Mouse (Mus musculus): ENCODE data around the gene Shisa9. TPM values are rescaled to one million over a fixed set of nuclear protein-coding genes. Genes with fewer than 3 reads are reported as not detected.
A peak's percentile ranks its signal among the peaks of the same experiment; 100 is the strongest.

The Shisa9 gene
- total and polyA plus RNA-seq, 3 experiments: not detected

DNA sequence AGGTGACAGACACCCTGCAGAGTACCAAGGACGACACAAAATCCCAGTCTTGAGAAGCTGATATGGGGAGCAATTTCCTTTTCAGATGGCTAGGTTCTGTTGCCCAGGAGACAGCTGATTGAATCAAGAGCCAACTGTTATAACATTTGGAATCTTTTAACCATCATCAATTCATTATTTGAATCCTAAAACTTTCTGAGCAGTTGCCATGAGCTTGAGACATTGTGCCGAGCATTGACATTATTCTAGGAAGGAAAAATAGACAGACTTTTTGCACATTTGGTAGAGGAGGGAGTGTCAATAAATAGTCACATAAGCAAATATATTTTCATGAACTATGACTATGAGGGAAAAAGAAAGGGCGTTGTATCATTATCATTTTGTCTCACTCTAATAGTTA lies 243.0 kb downstream of the Shisa9 start:
- no peak overlapping the region for H3K27ac ChIP-seq (ENCODE audit: insufficient read depth, low read depth)
- H3K4me2 ChIP-seq (ENCODE audit: insufficient read depth, low read depth, poor library complexity, severe bottlenecking): no peak overlapping the region
- no peak overlapping the region for H3K9ac ChIP-seq (ENCODE audit: insufficient read depth, low read depth)
- dilution Hi-C loops (cut with MboI; ENCODE audit: extremely low pct_ligation_motif_present, extremely low pct_unique_long_range_greater_than_20kb, low sequenced_read_pairs) (no loop called here), in situ Hi-C loops (cut with MboI; ENCODE audit: low pct_ligation_motif_present, low pct_unique_long_range_greater_than_20kb, low sequenced_read_pairs) (no loop called here)
- H3K27me3 ChIP-seq (replicated peaks): peaks cover 61% of the 10 kb centered on the region
- H3K79me2 ChIP-seq (replicated peaks; ENCODE audit: control insufficient read depth, extremely low read depth, insufficient read depth, poor library complexity, severe bottlenecking): no peaks in the 10 kb centered on the region
- no peak for TF ChIP-seq CTCF (conservative IDR thresholded peaks at IDR 0.05 in 1 of 2, IDR thresholded peaks at IDR 0.05 in 1 of 2; ENCODE audit: low read depth in 2 of 2, low read length in 2 of 2)
- no peak for TF ChIP-seq TBP (conservative IDR thresholded peaks at IDR 0.05; ENCODE audit: low read depth, low read length)
- H3K9me3 ChIP-seq (replicated peaks; ENCODE audit: low read length): peaks cover 3% of the 10 kb centered on the region
- H3K36me3 ChIP-seq (replicated peaks in 1 of 2; ENCODE audit: control insufficient read depth in 1 of 2, insufficient read depth in 1 of 2, low read length in 1 of 2): no peaks in the 10 kb centered on the region
- no peak for DNase-seq (ENCODE audit: extremely low read depth)
- H3K4me1 ChIP-seq (ENCODE audit: control insufficient read depth in 1 of 2, insufficient read depth in 2 of 2): no peaks in the 10 kb centered on the region
- no peak overlapping the region for H3K4me3 ChIP-seq (replicated peaks in 1 of 3; ENCODE audit: low read depth in 2 of 3, low read length in 2 of 3, poor library complexity in 1 of 3)

DNA sequence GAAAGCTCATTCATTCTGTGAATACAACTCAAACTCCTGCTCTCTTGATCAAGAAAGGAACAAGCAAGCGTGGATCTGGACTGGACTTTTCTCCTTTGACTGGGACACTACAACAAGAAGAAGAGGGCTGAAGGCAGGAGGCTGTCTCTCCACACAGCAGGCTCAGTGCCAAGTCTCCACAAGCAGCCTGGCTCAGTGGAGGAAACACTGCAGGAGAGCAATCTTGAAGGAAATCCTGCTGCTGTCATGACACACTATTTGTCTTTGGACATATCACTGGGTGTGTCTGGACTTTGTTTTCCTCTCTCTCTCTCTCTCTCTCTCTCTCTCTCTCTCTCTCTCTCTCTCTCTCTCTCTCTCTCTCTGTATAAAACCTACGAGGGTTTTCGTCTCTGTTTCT lies 249.4 kb downstream of the Shisa9 start:
- no peak overlapping the region for H3K9ac ChIP-seq (ENCODE audit: insufficient read depth, low read depth)
- H3K79me2 ChIP-seq (replicated peaks; ENCODE audit: control insufficient read depth, extremely low read depth, insufficient read depth, poor library complexity, severe bottlenecking): no peaks in the 10 kb centered on the region
- H3K27me3 ChIP-seq (replicated peaks): peaks cover 81% of the 10 kb centered on the region
- H3K4me1 ChIP-seq (ENCODE audit: control insufficient read depth in 1 of 2, insufficient read depth in 2 of 2): no peaks in the 10 kb centered on the region
- H3K4me3 ChIP-seq (replicated peaks in 1 of 3; ENCODE audit: low read depth in 2 of 3, low read length in 2 of 3, poor library complexity in 1 of 3): no peak overlapping the region
- in situ Hi-C loops (cut with MboI; ENCODE audit: low pct_ligation_motif_present, low pct_unique_long_range_greater_than_20kb, low sequenced_read_pairs) (no loop called here), dilution Hi-C loops (cut with MboI; ENCODE audit: extremely low pct_ligation_motif_present, extremely low pct_unique_long_range_greater_than_20kb, low sequenced_read_pairs) (no loop called here)
- no peak overlapping the region for H3K4me2 ChIP-seq (ENCODE audit: insufficient read depth, low read depth, poor library complexity, severe bottlenecking)
- peaks cover 3% of the 10 kb centered on the region for H3K9me3 ChIP-seq (replicated peaks; ENCODE audit: low read length)
- no peak overlapping the region for H3K27ac ChIP-seq (ENCODE audit: insufficient read depth, low read depth)
- DNase-seq (ENCODE audit: extremely low read depth): no peak
- no peaks in the 10 kb centered on the region for H3K36me3 ChIP-seq (replicated peaks in 1 of 2; ENCODE audit: control insufficient read depth in 1 of 2, insufficient read depth in 1 of 2, low read length in 1 of 2)
- TF ChIP-seq ELF1 (IDR thresholded peaks at IDR 0.05; ENCODE audit: low read depth, low read length): no peak
- TF ChIP-seq MAZ (IDR thresholded peaks at IDR 0.05; ENCODE audit: low read depth, low read length): no peak
- TF ChIP-seq IRF4 (IDR thresholded peaks at IDR 0.05; ENCODE audit: low read depth, low read length): no peak
- no peak for TF ChIP-seq MEF2A (IDR thresholded peaks at IDR 0.05; ENCODE audit: borderline replicate concordance, low read depth, low read length)
- no peak for TF ChIP-seq ZMIZ1 (IDR thresholded peaks at IDR 0.05; ENCODE audit: low read depth, low read length)
- TF ChIP-seq UBTF (IDR thresholded peaks at IDR 0.05; ENCODE audit: low read depth, low read length): no peak
- no peak for TF ChIP-seq CHD2 (IDR thresholded peaks at IDR 0.05; ENCODE audit: low read length)
- TF ChIP-seq EP300 (IDR thresholded peaks at IDR 0.05; ENCODE audit: low read length): no peak
- TF ChIP-seq JUND (conservative IDR thresholded peaks at IDR 0.05; ENCODE audit: low read depth, low read length): no peak
- no peak for TF ChIP-seq KAT2A (IDR thresholded peaks at IDR 0.05; ENCODE audit: insufficient replicate concordance, low read length)
- no peak for TF ChIP-seq RCOR1 (conservative IDR thresholded peaks at IDR 0.05; ENCODE audit: low read depth, low read length)
- no peak for TF ChIP-seq E2F4 (IDR thresholded peaks at IDR 0.05; ENCODE audit: insufficient replicate concordance, low read depth, low read length)
- no peak for TF ChIP-seq PAX5 (IDR thresholded peaks at IDR 0.05; ENCODE audit: low read length)

DNA sequence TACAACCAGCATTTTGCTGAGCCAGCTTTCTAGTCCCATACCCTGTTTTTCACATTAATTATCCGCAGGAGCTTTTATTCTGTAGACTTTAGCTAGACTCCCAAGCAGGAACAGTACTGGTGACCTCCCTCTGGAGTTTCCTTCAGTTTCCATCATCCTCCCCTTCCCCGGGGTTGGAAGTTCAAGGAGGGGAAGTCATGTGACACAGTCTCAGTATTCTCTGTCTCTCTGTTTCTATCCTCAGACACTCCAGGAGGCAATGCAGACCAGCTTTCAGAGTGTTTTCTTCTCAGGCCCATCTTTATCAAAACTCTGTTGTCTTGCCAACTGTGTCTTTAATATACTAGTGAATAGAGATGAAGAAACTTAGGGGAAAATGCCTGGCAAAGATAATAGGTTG lies 250.4 kb downstream of the Shisa9 start:
- H3K27me3 ChIP-seq (replicated peaks): peaks cover 82% of the 10 kb centered on the region
- DNase-seq (ENCODE audit: extremely low read depth): no peak
- no peak overlapping the region for H3K4me3 ChIP-seq (replicated peaks in 1 of 3; ENCODE audit: low read depth in 2 of 3, low read length in 2 of 3, poor library complexity in 1 of 3)
- in situ Hi-C loops (cut with MboI; ENCODE audit: low pct_ligation_motif_present, low pct_unique_long_range_greater_than_20kb, low sequenced_read_pairs): no loop called here
- TF ChIP-seq TBP (conservative IDR thresholded peaks at IDR 0.05; ENCODE audit: low read depth, low read length) (no peak), CHD1 (IDR thresholded peaks at IDR 0.05; ENCODE audit: low read depth, low read length) (no peak), JUN (IDR thresholded peaks at IDR 0.05; ENCODE audit: insufficient read depth, low read depth, low read length) (no peak), MAFK (IDR thresholded peaks at IDR 0.05; ENCODE audit: insufficient replicate concordance, low read length) (0 out of 2 replicates have a peak, but pooled peaks have one; percentile 34), BHLHE40 (IDR thresholded peaks at IDR 0.05; ENCODE audit: low read depth, low read length) (no peak), MAZ (IDR thresholded peaks at IDR 0.05; ENCODE audit: low read depth, low read length) (no peak)
- no peaks in the 10 kb centered on the region for H3K4me1 ChIP-seq (ENCODE audit: control insufficient read depth in 1 of 2, insufficient read depth in 2 of 2)
- no peaks in the 10 kb centered on the region for H3K36me3 ChIP-seq (replicated peaks in 1 of 2; ENCODE audit: control insufficient read depth in 1 of 2, insufficient read depth in 1 of 2, low read length in 1 of 2)
- no peaks in the 10 kb centered on the region for H3K79me2 ChIP-seq (replicated peaks; ENCODE audit: control insufficient read depth, extremely low read depth, insufficient read depth, poor library complexity, severe bottlenecking)
- dilution Hi-C loops (cut with MboI; ENCODE audit: extremely low pct_ligation_motif_present, extremely low pct_unique_long_range_greater_than_20kb, low sequenced_read_pairs): no loop called here
- H3K9ac ChIP-seq (ENCODE audit: insufficient read depth, low read depth): no peak overlapping the region
- H3K4me2 ChIP-seq (ENCODE audit: insufficient read depth, low read depth, poor library complexity, severe bottlenecking): no peak overlapping the region
- no peak overlapping the region for H3K27ac ChIP-seq (ENCODE audit: insufficient read depth, low read depth)
- peaks cover 3% of the 10 kb centered on the region for H3K9me3 ChIP-seq (replicated peaks; ENCODE audit: low read length)
